Mouse (Mus musculus) frontal cortex, adult (tissue): Measurements from ENCODE around the gene Slc7a12.

ENCODE experiments used
- ATAC-seq: cut with Nextera tagmentation; 2 replicates; pipeline ENCODE4 v1.9.2; 2017; ENCODE audit warnings: mild to moderate bottlenecking, moderate library complexity, mixed read lengths; ENCODE audit not compliant: low TSS enrichment

The Slc7a12 gene

GRCm38 (mm10) chr3:14480397-14480796 is at the start of gene Slc7a12:
TSS of gene Slc7a12 (plus strand) at chr3:14480697.
- no peak for ATAC-seq

GRCm38 (mm10) chr3:14432381-14432780 is 48.1 kb upstream of the Slc7a12 start:
- no peak for ATAC-seq

GRCm38 (mm10) chr3:14446015-14446414 is 34.5 kb upstream of the Slc7a12 start:
- no peak for ATAC-seq

GRCm38 (mm10) chr3:14446691-14447090 is 33.8 kb upstream of the Slc7a12 start:
- ATAC-seq: no peak
